Mouse (Mus musculus) neutrophil, adult 83 days (primary cell): Measurements from ENCODE around the gene Gps1. TPM values are rescaled to one million over a fixed set of nuclear protein-coding genes. Genes with fewer than 3 reads are reported as not detected.

Experiments
- total RNA-seq, 2 experiments: library from RNA; stranded (reverse); gene quantifications; one replicate each; pipeline ENCODE4 v1.2.4; 2023

The Gps1 gene
- 10 to 100 TPM; 38.0 to 39.9 TPM for total RNA-seq

GRCm38 (mm10) chr11:120784064-120784791 lies at the start of gene Gps1, which contains the start of gene Rfng:
Gps1 (plus strand) TSS chr11:120784272.
Rfng (minus strand) TSS chr11:120784207.

GRCm38 (mm10) chr11:120762672-120763041 lies 21.4 kb upstream of the Gps1 start, which contains the start of gene Hmga1b:
Hmga1b (plus strand) TSS chr11:120762794.

GRCm38 (mm10) chr11:120795756-120796613 lies 11.9 kb downstream of the Gps1 start, which contains the start of gene Dus1l:
Dus1l (minus strand) TSS chr11:120796403.

GRCm38 (mm10) chr11:120823956-120824786 lies 40.1 kb downstream of the Gps1 start, which contains the start of gene Fasn:
Fasn (minus strand) TSS chr11:120824547.

Other genes starting within 250 kb of the Gps1 start
- 10 to 100 TPM; 34.2 to 37.3 TPM for gene Mcrip1, start 234.5 kb upstream of the Gps1 start, total RNA-seq
- under 1 TPM in 1 of 2 experiments, not detected in 1; 0.75 TPM for gene Ppp1r27, start 233.1 kb upstream of the Gps1 start, total RNA-seq
- 100 to 1,000 TPM; 266 to 274 TPM for gene P4hb, start 211.0 kb upstream of the Gps1 start, total RNA-seq
- gene Arhgdia, start 202.6 kb upstream of the Gps1 start, total RNA-seq, result 100 to 1,000 TPM; 361 to 393 TPM
- gene Alyref, start 185.9 kb upstream of the Gps1 start, total RNA-seq, result 100 to 1,000 TPM; 143 to 147 TPM
- 10 to 100 TPM; 49.3 to 52.8 TPM for gene Anapc11, start 185.9 kb upstream of the Gps1 start, total RNA-seq
- 1 to 10 TPM; 1.2 to 1.5 TPM for gene Npb, start 175.8 kb upstream of the Gps1 start, total RNA-seq
- 10 to 100 TPM; 37.2 to 38.3 TPM for gene Pcyt2, start 166.3 kb upstream of the Gps1 start, total RNA-seq
- 100 to 1,000 TPM; 119 to 120 TPM for gene Sirt7, start 159.0 kb upstream of the Gps1 start, total RNA-seq
- gene Mafg, start 150.7 kb upstream of the Gps1 start, total RNA-seq, result 100 to 1,000 TPM; 107 to 135 TPM
- gene Pycr1, start 140.5 kb upstream of the Gps1 start, total RNA-seq, result 1 to 10 TPM; 1.1 to 1.2 TPM
- gene Myadml2, start 136.1 kb upstream of the Gps1 start, total RNA-seq, result not detected
- gene Notum, start 123.1 kb upstream of the Gps1 start, total RNA-seq, result under 1 TPM in 1 of 2 experiments, not detected in 1; 0.39 TPM
- gene Aspscr1, start 111.3 kb upstream of the Gps1 start, total RNA-seq, result 10 to 100 TPM; 85.4 to 88.2 TPM
- 10 to 100 TPM; 33.5 to 39.0 TPM for gene Cenpx, start 70.5 kb upstream of the Gps1 start, total RNA-seq
- gene Lrrc45, start 70.3 kb upstream of the Gps1 start, total RNA-seq, result 10 to 100 TPM; 12.8 to 17.1 TPM
- under 1 TPM in 1 of 2 experiments, not detected in 1; 0.33 TPM for gene Rac3, start 62.8 kb upstream of the Gps1 start, total RNA-seq
- gene Dcxr, start 57.0 kb upstream of the Gps1 start, total RNA-seq, result 1 to 10 TPM; 8.3 to 8.5 TPM
- gene Cbr2, start 52.2 kb upstream of the Gps1 start, total RNA-seq, result 1 to 10 TPM; 7.3 to 9.0 TPM
- 10 to 100 TPM; 40.0 to 43.8 TPM for gene Hmga1b, start 21.5 kb upstream of the Gps1 start, total RNA-seq
- 10 to 100 TPM; 14.0 to 15.3 TPM for gene Rfng, start 65 bp upstream of the Gps1 start, total RNA-seq
- gene Dus1l, start 12.1 kb downstream of the Gps1 start, total RNA-seq, result 10 to 100 TPM; 31.0 to 32.0 TPM
- gene Fasn, start 40.3 kb downstream of the Gps1 start, total RNA-seq, result 10 to 100 TPM; 28.3 to 29.7 TPM
- gene Ccdc57, start 148.6 kb downstream of the Gps1 start, total RNA-seq, result 1 to 10 TPM; 4.2 to 4.5 TPM
- gene Slc16a3, start 164.2 kb downstream of the Gps1 start, total RNA-seq, result 100 to 1,000 TPM; 484 to 693 TPM
- 10 to 100 TPM; 84.9 to 91.3 TPM for gene Csnk1d, start 207.1 kb downstream of the Gps1 start, total RNA-seq